Mouse (Mus musculus): ENCODE measurements around the gene Fam69b.

GRCm38 (mm10) chr2:26595725-26596435 lies 32.4 kb upstream of the Fam69b start:
- TF ChIP-seq EP300 (IDR thresholded peaks at IDR 0.05; ENCODE audit: low read depth): no peak; the same call in 1 of the 2 replicates
- TF ChIP-seq CTCF (IDR thresholded peaks at IDR 0.05; ENCODE audit: low read depth): no peak
